Mouse (Mus musculus) mesoderm, embryonic 11.5 days (tissue): ENCODE results near the gene Trappc1.
A peak's percentile ranks its signal among the peaks of the same experiment; 100 is the strongest.
"Not testable (repeated sequence)": the region's sequence is repeated elsewhere in the genome, so short reads cannot be mapped to it uniquely, and the experiment has no call there.

ENCODE experiments used
- DNase-seq: peaks from one replicate; pipeline ENCODE4 v3.0.0-alpha.2; 2012; ENCODE audit warnings: low read depth, low spot score

Gene Trappc1

DNA sequence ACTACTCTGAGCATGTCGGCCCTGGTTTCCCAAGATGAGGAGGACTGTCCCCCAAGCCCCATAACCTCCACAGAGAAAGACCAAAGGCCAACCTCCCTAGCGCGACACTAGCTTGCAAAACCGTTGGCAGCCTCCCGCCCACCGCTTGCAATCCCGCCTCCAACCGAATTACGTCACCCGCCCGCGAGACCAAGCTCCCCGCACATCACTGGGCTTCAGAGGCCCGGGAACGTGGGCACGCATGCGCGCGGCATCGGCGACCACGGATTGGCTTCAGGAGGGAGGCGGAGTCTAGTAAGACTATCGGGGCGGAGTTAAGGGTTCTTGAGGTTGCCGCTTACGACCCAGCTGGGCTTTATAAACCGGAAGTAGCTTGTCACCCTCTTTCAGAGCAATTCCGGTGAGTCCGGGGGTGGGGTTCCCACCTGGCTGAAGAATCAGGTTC is at the start of gene Trappc1, which contains the start of gene Cntrob:
Gene Trappc1, plus strand, starts transcription at position 314 of the 445 bp plus-strand sequence.
Gene Cntrob, minus strand, starts transcription at position 109 of the 445 bp plus-strand sequence.
- peak; percentile 100 for DNase-seq

DNA sequence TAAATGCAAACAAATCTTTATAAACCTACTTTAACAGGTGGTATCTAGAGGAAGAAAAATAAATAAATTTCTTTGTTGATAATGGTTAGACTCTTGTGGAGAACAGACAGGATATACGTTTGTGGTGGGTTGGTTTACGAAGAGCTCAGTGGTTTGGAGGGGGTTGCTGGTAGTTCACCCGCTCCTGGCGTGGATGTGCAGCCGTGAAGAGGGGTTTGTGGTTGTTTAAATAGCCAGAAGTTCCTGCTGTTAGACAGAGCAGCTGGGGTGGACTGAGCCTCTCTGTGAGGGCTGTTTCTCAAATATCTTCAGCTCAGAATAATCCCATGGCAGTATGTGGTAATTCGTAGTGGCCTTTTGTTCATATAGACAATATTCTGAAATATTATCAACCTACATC is 48.1 kb upstream of the Trappc1 start:
- no peak for DNase-seq

DNA sequence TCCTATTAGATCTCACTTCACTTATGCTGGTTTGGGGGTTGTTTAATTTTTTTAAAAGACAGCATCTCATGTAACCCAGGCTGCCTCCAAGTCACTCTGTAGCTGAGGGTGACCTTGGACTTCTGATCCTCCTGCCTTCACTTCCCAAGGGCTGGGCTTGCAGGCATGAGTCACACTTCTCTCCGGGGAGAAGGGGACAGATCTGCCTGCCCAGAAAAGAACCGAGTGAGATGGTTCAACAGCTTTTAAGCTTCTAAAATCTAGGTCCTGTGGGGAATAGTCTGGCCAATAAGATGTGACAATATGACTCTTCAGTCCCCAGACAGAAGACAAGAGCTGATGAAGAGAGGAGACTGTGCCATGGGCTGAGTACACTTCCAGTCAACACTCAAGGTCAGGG is 47.7 kb upstream of the Trappc1 start:
- no peak for DNase-seq

DNA sequence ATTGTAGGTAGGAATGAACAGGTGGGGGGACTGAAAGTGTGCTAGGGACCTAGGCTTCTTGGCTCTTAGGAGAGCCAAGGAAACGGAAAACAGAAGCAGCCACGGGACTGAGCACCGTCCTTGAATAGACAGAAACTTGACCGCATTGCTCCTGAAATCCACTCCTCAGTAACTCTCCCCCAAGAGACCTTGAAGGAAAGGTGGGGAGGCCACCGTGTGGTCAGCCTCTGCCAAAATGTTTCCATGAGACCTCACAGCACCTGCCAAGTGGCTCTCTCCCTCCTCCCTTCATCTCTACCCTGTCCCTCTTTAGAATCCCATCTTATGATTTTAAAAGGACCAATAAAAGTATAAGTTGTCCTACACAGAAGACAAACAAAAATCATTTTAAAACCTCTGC is 46.5 kb upstream of the Trappc1 start:
- DNase-seq, result no peak

DNA sequence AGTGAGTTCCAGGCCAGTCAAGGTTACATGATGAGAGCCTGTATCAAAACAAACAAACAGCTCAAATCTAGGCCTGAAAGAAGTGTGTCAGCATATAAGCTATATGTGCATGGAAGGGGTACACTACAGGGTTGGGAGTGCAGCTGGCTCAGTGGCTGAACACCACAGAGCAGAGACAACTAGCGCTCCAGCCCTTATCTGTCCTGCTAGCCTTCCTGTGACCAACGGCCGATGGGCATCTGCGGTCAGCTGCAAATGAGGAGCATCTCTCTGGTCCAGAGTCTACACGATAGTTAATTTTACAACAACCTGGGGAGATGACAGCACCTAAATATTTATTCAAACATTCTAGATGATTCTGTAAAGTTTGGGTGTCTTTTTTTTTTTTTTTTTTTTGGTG is 32.7 kb upstream of the Trappc1 start:
- no peak for DNase-seq

DNA sequence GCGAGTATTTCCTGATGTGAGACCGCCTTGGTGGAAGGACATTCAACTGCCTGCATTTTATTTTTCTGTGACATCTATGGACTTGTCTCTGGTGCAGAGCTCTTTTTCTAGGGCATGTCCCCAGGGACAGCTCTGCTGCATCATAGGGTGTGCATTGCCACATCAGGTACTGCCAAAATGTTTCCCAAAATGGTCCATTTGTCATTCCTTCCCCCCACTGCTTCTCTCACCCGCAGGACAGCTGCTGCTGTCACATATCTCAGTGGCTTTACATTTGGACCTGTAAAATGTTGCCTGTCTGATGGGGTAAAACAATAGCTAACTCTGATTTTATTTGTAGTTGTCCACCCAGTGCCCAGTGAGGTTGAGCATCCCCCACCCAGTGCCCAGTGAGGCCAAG is 28.5 kb upstream of the Trappc1 start:
- no peak for DNase-seq

DNA sequence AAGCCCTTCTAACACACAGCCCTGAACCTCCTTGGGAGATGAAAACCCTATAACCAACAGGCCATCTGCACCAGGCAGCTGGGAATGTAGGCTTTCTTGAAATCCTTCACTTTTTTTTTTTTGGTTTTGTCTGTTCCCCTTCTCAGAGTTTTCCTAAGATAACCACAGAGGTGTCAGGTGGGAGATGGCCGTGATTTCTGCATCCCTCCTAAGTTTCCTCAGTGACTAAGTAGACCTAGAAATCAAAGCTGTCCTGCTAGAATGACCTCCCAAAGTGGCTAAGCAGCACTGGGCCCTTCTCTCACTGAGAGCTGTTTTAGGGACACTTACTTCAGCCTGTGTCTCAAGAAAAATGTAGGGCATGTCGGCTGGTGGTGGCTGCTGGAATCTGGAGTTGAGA is 26.0 kb upstream of the Trappc1 start:
- DNase-seq, result no peak

DNA sequence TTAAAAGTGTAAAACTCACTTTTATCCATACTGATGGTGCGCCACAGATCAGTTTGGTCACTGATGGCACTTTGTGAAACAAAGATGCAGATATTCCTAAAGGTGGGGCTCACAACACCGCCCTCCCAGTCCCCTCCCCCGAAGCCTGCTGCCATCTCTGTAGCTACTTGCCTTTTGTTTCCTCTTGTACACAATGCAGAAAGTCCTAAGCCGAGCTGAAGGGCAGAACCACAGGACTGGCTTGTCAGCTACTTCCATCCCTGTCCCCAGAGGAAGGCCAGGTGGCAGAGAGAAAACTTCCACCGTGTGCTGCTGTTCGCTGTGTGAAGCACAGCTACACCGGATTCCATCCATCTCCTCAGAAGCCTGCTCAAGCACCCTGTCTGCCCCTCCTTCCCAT is 25.5 kb upstream of the Trappc1 start:
- no peak for DNase-seq

DNA sequence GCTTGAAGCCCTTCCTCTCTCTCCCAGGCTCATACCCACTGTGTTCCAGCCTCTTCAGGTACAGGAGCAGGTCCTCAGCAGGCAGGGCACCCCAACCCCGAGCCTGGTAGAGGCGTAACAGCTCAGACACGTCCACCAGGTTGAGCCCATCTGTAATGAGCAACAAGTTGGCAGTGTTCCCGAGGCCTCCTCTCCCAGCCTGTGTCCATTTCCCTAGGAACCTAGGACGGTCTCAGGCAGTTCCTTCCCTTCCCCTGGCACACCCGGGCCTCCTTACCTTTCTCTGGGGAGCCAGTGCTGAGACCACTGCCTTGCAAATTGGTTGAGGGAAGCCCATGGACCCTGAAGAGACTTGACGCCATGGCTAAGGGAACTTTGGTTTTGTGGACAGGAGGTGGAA is 21.0 kb upstream of the Trappc1 start:
- no peak for DNase-seq

DNA sequence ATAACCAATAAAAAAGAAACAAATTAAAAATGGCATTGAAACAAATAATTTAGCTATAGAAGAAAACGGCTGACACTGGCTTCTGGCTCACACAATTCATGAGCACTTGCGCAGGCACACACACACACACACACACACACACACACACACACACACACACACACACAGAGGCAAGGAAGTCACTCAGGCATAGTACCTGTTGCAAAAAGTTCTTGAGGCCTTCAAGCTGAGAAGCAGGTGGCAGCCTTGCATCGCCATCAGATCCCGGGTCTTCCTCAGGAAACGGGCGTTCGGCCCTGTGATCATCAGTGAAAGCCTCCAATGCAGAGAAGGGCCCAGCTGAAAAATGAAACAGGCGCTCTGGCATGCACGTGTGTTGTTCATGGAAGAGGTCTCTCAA is 18.5 kb upstream of the Trappc1 start:
- DNase-seq, result no peak

DNA sequence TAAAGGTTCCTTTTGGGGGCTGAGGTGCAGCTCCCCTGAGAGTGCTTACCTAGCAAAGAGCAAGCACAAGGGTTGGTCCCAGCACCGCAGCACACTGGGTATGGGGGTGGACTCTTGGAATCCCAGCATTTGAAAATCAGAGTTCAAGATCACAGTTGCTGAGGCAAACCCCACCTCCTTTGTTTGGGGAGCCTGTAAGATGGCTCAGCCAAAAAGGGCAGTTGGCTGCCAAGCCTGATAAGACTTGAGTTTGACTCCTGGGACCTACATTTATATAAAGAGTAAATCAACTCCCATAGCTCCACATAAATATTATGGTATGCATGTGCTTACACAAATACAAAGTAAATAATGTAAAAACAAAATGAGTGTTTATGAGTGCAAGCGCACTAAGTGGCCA is 17.7 kb upstream of the Trappc1 start:
- DNase-seq, result no peak

DNA sequence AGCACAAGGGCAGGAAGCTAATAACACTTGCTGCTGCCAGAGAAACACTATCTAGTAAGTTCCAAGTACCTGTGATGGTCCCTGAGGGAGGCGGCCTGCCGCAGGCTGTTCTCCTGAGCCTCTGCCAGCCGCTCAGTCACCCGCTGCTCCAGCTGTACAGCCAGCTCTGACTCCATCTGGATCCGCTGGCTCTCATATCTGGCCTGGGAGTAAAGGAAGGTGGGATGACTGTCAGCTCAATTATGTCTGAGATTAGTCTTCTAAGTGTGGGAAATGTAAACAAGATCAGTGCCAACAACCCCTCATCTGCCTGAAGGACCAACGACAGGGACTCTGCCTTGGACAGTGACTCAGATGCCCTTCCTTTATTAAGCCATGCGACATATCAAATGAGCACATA is 12.5 kb upstream of the Trappc1 start:
- no peak for DNase-seq

DNA sequence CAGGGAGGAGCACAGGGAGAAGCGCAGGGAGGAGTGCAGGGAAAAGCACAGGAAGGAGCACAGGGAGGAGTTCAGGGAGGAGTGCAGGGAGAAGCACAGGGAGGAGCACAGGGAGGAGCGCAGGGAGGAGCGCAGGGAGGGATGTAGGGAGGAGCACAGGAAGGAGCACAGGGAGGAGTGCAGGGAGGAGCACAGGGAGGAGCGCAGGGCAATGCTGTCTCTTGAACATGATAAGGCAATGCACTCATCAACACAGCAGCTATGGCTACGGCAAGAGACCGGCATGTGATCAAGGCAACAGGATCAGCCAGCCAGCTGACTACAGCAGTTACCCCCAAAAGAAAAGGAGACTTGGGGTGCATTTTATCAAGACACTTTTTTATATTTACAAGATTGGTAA is 7.4 kb upstream of the Trappc1 start:
- DNase-seq, result no peak

DNA sequence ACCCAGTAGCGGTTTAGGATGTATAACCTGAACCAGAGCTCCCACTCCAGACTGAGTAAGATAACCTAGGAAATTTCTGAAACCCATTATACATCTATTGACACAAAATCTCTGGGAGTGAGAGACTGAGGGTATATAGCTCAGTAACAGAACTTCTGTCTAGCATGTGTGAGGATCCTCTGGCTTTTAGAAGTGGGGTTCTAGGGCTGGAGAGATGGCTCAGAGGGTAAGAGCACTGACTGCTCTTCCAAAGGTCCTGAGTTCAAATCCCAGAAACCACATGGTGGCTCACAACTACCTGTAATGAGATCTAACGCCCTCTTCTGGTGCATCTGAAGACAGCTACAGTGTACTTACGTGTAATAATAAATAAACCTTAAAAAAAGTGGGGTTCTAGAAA is 5.8 kb upstream of the Trappc1 start:
- not testable (repeated sequence) for DNase-seq

DNA sequence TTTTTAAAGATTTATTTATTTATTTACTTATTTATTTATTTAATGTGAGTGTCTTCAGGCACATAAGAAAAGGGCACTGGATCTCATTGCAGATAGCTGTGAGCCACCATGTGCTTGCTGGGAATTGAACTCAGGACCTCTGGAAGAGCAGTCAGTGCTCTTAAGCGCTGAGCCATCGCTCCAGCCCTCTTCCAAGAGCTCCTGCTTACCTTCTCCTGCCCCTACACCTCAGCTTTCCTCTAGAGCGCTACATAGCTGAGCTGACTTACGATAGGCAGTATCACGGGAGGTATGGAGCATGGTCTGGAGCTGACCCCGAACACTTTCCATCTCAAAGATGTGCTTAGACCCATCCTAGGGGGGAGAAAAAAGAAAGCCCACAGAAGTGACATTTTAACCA is 2.2 kb upstream of the Trappc1 start:
- no peak for DNase-seq

DNA sequence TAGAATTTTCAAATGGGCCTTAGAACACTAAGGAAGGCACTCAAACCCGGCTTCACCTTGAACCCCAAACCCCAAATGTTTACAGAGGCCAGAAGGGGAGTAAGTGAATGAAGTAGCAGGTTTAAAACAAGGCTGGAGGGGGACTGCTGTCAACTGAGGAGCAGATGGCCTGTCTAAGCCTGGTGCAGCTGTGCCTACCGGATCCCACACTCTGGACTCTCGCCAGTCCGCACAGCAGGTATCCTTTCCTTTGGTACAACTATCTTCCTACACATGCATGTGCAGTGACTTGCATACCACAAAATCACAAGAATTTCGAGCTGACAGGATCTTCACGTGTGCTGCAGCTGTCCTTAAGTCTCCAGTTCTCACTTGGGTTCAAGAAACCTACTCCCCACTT is 1.8 kb upstream of the Trappc1 start:
- no peak for DNase-seq

DNA sequence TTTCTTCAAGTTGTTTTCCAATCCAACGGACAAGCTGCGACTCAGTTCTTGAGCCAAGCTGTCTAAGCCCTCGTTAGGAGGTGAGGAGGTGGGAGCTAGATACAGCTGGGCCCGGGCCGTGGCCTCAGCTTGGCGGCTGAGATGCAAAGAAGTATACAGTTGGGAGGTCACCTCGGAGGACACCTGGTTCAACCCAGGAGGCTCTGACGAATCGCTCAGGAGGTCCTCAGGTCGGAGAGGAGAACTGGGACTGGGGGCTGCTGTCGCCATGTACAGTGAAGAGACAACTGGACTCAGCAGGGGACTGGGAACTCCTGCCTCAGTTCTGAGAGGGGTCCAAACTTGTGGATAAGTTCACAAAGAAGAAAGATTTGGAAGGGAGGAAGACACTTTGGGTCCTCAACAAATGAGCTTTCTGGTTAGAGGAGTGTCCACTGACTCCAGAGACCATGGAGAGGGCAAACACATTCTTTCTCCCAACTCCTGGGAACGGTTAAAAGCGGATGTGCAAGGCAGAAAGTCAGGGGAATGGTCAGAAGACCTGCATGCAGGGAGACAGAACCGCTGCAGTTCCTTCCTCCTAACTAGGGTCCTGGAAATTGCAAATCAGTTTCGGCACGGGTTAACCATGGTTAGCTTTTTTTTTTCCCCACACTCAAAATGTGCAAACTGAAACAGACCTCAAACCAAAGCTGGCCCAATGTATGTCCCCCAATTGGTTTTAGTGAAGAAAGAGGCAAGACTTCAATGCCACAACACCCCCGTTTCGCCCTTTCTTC is 898 bp upstream of the Trappc1 start:
- DNase-seq, result no peak

DNA sequence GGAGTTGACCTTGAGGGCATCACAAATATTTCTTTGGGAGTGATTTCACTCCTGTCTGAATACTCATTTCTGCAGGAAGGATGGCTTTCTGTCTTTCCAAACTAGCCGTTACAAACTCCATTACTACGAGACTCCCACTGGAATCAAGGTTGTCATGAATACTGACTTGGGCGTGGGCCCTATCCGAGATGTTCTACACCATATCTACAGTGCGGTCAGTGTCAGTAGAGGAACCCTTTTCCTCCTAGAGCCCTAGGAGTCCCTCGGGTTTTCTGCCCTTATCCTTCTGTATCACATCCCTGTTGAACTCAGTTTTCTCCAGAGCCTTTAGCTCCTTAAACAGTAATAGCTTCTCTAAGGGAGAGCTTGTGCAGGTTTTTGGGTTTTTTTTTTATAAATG is 969 bp downstream of the Trappc1 start:
- DNase-seq, result no peak

DNA sequence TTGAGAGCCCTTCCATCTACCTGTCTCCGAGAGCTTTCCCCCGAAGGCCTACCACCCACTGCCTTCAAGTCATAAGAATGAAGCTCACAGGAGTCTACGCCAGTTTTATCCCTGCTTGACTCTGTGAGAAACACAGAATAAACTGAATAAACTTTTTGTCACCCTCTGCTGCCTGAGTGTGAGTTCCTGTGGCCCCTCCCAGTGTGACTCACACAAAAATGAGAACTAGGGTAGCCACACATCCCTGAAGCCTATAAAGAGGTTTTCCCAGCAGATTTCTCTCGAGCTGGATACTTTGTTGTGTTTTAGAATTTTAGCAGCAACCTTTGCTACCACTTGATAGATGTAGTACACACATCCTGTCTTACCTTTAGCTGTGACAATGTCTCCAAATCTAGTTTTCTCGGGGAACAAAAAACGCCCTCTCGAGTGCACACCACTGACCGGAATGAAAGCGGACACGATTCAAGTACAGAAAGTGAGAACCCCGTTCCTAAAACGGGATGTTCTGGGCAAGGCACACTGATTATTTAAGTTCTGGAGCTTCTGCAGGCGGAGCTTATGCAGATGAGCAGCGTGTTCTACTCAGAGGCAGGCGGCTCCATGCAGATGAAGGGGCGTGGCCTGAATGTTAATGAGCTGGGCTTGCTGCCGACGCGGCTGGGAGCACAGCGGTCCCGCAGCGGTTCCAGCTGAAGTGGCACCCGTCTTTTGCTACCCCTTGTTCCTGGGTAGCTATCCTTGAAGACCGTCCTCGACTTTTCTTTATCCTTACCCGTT is 2.0 kb downstream of the Trappc1 start, which contains the start of gene Kcnab3:
Gene Kcnab3, plus strand, starts transcription at position 631 of the 780 bp plus-strand sequence.
- DNase-seq, result peak; percentile 80

DNA sequence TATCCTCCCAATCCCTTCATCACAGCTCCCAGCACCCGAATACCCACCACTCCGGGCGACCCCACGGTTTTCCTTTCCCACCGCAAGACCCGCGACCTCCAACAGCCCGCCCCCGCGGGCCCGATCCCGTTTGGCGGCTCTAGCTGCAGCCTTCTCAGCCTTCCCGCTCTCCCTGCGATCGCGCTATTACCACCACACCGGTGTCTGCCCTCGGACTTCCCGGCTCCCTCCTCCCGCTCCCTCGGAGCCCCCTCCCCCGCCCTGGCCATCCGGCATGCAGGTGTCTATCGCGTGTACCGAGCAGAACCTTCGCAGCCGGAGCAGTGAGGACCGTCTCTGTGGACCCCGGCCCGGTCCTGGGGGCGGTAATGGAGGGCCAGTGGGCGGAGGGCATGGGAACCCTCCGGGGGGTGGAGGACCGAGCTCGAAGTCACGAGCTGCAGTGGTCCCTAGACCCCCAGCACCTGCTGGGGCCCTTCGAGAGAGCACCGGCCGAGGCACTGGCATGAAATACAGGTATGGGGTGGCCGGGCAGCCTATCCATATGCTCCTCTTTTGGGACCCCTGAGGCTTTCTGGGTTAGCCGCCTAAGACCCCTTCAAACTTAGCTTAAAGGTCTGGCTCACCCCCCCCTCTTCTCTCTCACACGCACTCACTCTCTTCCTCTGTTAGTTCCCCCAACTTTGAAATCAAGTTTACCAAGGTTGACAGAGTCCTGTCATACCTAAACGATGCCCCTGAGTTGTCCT is 2.8 kb downstream of the Trappc1 start:
- DNase-seq, result peak; percentile 21

DNA sequence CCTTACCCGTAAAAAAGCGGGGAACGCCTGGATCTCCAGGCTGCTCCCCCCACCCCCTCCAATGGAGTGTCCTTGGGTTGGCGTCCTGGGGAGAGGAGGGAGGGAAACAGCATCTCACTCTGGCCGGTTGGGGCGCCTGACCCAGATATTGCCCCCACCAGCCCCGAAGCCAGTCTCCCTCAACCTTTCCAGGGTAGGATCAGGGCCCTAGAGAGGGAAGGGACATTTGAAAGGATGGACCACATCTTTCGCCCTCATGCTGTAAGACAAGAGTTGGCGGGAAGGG is 3.3 kb downstream of the Trappc1 start:
- DNase-seq, result no peak

DNA sequence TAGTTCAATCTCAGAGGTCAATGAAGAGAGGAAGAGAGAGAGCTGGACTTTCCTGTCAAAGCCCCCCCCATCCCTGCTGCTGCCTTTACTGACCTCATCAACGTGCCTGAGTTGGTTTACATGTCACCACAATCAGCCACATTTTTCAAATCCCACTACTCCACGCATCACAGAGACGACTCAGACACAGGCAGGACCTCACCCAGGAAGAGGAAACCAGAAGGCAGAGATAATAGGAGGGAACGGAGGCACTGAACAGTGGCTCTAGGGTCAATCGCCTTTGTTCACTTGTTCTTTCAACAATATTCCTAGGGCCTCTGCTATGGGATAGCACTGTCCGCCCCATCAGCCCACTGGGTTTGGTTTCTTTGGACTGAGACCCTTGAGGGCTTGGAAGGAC is 3.9 kb downstream of the Trappc1 start:
- DNase-seq, result no peak
